Mouse (Mus musculus) cortical plate, adult 2 months (tissue): ENCODE measurements around the gene Sh3gl1.
A peak's percentile ranks its signal among the peaks of the same experiment; 100 is the strongest.

Source experiments
- CTCF ChIP-seq: fragments of 200-500 bp; IDR thresholded peaks from 2 replicates; pipeline ENCODE4 v1.5.1; 2011; ENCODE audit warnings: mild to moderate bottlenecking, control low read depth, low read length; ENCODE audit not compliant: insufficient read depth; ENCODE audit errors: extremely low read depth
- POLR2A ChIP-seq: fragments of 200-500 bp; IDR thresholded peaks from 2 replicates; pipeline ENCODE4 v1.6.1; 2011; ENCODE audit warnings: mild to moderate bottlenecking, low read length, control low read depth; ENCODE audit not compliant: insufficient read depth; ENCODE audit errors: extremely low read depth

DNA sequence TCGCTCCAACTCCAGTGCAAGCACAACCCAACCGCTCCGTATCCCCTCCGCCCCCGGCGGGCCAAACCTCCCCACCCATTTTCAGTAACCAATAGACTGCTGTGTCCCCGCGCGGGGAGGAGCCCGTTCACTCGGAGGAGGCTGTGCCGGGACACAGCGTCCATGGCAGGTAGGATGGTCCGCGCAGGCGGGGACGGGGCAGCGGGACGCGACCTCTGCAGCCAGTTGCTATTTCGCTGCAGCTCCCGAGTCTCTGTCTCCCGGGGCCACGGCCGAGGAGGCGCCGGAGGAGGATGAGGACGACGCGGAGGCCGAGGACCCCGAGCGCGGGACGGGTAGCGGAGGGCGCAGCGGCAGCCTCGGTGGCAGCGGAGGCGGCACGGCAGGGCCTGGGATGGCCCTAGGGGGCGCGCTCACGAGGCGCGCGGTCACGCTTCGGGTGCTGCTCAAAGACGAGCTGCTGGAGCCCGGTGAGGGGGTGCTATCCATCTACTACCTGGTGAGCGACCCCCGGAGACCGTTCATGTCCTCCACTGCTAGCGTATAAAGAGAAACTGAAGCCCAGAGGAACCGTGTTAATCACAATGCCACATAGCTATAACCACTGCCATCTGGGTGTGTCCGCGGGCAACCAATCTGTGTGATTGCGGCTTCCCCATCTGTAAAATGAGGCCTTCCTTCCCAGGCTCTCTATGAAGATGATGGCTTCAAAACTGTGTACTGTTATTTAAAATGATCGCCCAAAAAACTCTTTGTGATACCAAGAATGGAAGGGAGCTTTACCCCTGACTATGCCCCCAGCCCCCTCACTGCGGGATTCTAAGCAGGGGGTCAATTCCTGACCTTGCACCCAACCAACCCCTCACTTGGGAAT is 27.1 kb downstream of the Sh3gl1 start:
- TF ChIP-seq POLR2A (peak; percentile 90), CTCF (no peak)
